Mouse (Mus musculus) hindbrain, embryonic 11.5 days (tissue): Measurements from ENCODE around the gene Obp1b. TPM values are rescaled to one million over a fixed set of nuclear protein-coding genes. Genes with fewer than 3 reads are reported as not detected.
"Not testable (repeated sequence)": the region's sequence is repeated elsewhere in the genome, so short reads cannot be mapped to it uniquely, and the experiment has no call there.

Experiments
- ATAC-seq: fragments of 200-750 bp; cut with Nextera tagmentation; 2 replicates; pipeline ENCODE4 v1.8.0; 2017; ENCODE audit warnings: mild to moderate bottlenecking, moderate TSS enrichment, moderate library complexity; ENCODE audit not compliant: low FRiP score
- DNase-seq: peaks from one replicate; pipeline ENCODE4 v3.0.0-alpha.2; 2015; ENCODE audit warnings: low spot score
- H3K27ac ChIP-seq: fragments of 300-500 bp; sonication (generic); 2 replicates; pipeline ENCODE4 v1.5.1; 2014; ENCODE audit warnings: mild to moderate bottlenecking, low read depth, low read length
- H3K27me3 ChIP-seq: fragments of 300-500 bp; sonication (generic); 2 replicates; pipeline ENCODE4 v1.6.1; 2014; ENCODE audit warnings: mild to moderate bottlenecking, low read length, moderate library complexity, mixed read lengths; ENCODE audit not compliant: control insufficient read depth, insufficient read depth
- H3K36me3 ChIP-seq: fragments of 300-500 bp; sonication (generic); 2 replicates; pipeline ENCODE4 v1.6.1; 2014; ENCODE audit warnings: mild to moderate bottlenecking, low read length, moderate library complexity, mixed read lengths; ENCODE audit not compliant: control insufficient read depth, insufficient read depth
- H3K4me1 ChIP-seq: fragments of 300-500 bp; sonication (generic); replicated peaks from 2 replicates; pipeline ENCODE4 v1.6.1; 2014; ENCODE audit warnings: low read length, mixed read lengths; ENCODE audit not compliant: control insufficient read depth, insufficient read depth
- H3K4me2 ChIP-seq: fragments of 300-500 bp; sonication (generic); replicated peaks from 2 replicates; pipeline ENCODE4 v1.6.1; 2014; ENCODE audit warnings: mild to moderate bottlenecking, low read depth, low read length
- H3K4me3 ChIP-seq: fragments of 300-500 bp; sonication (generic); 2 replicates; pipeline ENCODE4 v1.5.1; 2014; ENCODE audit warnings: low read depth, low read length
- H3K9ac ChIP-seq: fragments of 300-500 bp; sonication (generic); 2 replicates; pipeline ENCODE4 v1.6.1; 2014; ENCODE audit warnings: low read depth, low read length
- H3K9me3 ChIP-seq: fragments of 300-500 bp; sonication (generic); 2 replicates; pipeline ENCODE4 v1.6.1; 2016; ENCODE audit warnings: low read length; ENCODE audit not compliant: control insufficient read depth
- WGBS: fragments of 180-500 bp; shearing (Covaris S2); extraction: QIAGEN DNeasy Blood & Tissue Kit; methylation state at CpG from one replicate; pipeline ENCODE4 v1.1.7; 2014; 5-methylcytosine and 5-hydroxymethylcytosine counted together
- polyA plus RNA-seq: library from polyadenylated mRNA; unstranded; fragments of >200 nt; fragmentation: Nextera tagmentation; extraction: Ambion mirVana; gene quantifications from 2 replicates; pipeline ENCODE4 v1.2.1, GENCODE M21; 2014

Obp1b gene
- not detected in 2 replicates for polyA plus RNA-seq

GRCm38 (mm10) chrX:78186477-78186876 is at the start of gene Obp1b:
Gene Obp1b, plus strand, starts transcription at chrX:78186777.
- H3K4me2 ChIP-seq, H3K4me3 ChIP-seq, H3K9me3 ChIP-seq, DNase-seq, H3K27ac ChIP-seq, H3K36me3 ChIP-seq, H3K27me3 ChIP-seq, H3K4me1 ChIP-seq, H3K9ac ChIP-seq, ATAC-seq: not testable (repeated sequence)
- no CpG with 5 or more reads among the region's 3 CpGs for WGBS

GRCm38 (mm10) chrX:78202220-78202619 is 15.6 kb downstream of the Obp1b start:
- ATAC-seq, H3K4me2 ChIP-seq, DNase-seq, H3K4me3 ChIP-seq, H3K9ac ChIP-seq, H3K27me3 ChIP-seq, H3K27ac ChIP-seq, H3K36me3 ChIP-seq, H3K4me1 ChIP-seq, H3K9me3 ChIP-seq: not testable (repeated sequence)
- WGBS, result 69% methylated on average over 1 of the region's 1 CpGs

- H3K4me2 ChIP-seq, result no peak overlapping the region
- DNase-seq (no peak), ATAC-seq (no peak)
- no peaks in the 10 kb centered on the region for H3K36me3 ChIP-seq
- no peak overlapping the region for H3K9ac ChIP-seq
- H3K9me3 ChIP-seq, result no peaks in the 10 kb centered on the region
- H3K27me3 ChIP-seq, result no peaks in the 10 kb centered on the region
- no peak overlapping the region for H3K4me3 ChIP-seq
- no peak overlapping the region for H3K27ac ChIP-seq
- 97% methylated on average over 5 of the region's 5 CpGs for WGBS
- H3K4me1 ChIP-seq, result no peaks in the 10 kb centered on the region
Observed at GRCm38 (mm10) chrX:78202829-78203228, 16.3 kb downstream of the Obp1b start.

Other genes starting within 250 kb of the Obp1b start
- not detected in 2 replicates for gene Obp1a, start 95.4 kb upstream of the Obp1b start, polyA plus RNA-seq
- gene Gm5938, start 61.3 kb upstream of the Obp1b start, polyA plus RNA-seq, result not detected in 2 replicates
- gene Gm14743, start 59.1 kb downstream of the Obp1b start, polyA plus RNA-seq, result not detected in 2 replicates
- not detected in 2 replicates for gene 4930480E11Rik, start 182.9 kb downstream of the Obp1b start, polyA plus RNA-seq